Mouse (Mus musculus) kidney, embryonic 14.5 days (tissue): ENCODE measurements at regions not wholly inside any gene's neighbourhood (a gene's known extent, or its start where the extent isn't known, plus 50 kb on each side); places are given as distances from the start of the nearest gene placed in this dataset.
A peak's percentile ranks its signal among the peaks of the same experiment; 100 is the strongest.

Source experiments
- ATAC-seq: fragments of 200-750 bp; cut with Nextera tagmentation; 2 replicates; pipeline ENCODE4 v1.8.0; 2017; ENCODE audit warnings: moderate number of reproducible peaks, mild to moderate bottlenecking, moderate TSS enrichment, moderate library complexity; ENCODE audit not compliant: low FRiP score, low TSS enrichment
- H3K27ac ChIP-seq: fragments of 300-500 bp; sonication (generic); 2 replicates; pipeline ENCODE4 v1.5.1; 2014; ENCODE audit warnings: low read depth, mild to moderate bottlenecking, low read length, moderate library complexity, mixed read lengths
- H3K27me3 ChIP-seq: fragments of 300-500 bp; sonication (generic); 2 replicates; pipeline ENCODE4 v1.6.1; 2014; ENCODE audit warnings: mild to moderate bottlenecking, low read length; ENCODE audit not compliant: control insufficient read depth, insufficient read depth
- H3K36me3 ChIP-seq: fragments of 300-500 bp; sonication (generic); 2 replicates; pipeline ENCODE4 v1.6.1; 2014; ENCODE audit warnings: low read length, mixed read lengths; ENCODE audit not compliant: control insufficient read depth, insufficient read depth
- H3K4me1 ChIP-seq: fragments of 300-500 bp; sonication (generic); 2 replicates; pipeline ENCODE4 v1.6.1; 2014; ENCODE audit warnings: low read length, mixed read lengths; ENCODE audit not compliant: control insufficient read depth, insufficient read depth
- H3K4me2 ChIP-seq: fragments of 300-500 bp; sonication (generic); replicated peaks from 2 replicates; pipeline ENCODE4 v1.6.1; 2014; ENCODE audit warnings: low read depth, mild to moderate bottlenecking, low read length
- H3K4me3 ChIP-seq: fragments of 300-500 bp; sonication (generic); 2 replicates; pipeline ENCODE4 v1.5.1; 2014; ENCODE audit warnings: mild to moderate bottlenecking, low read length
- H3K9ac ChIP-seq: fragments of 300-500 bp; sonication (generic); 2 replicates; pipeline ENCODE4 v1.6.1; 2014; ENCODE audit warnings: low read depth, mild to moderate bottlenecking, low read length, moderate library complexity
- H3K9me3 ChIP-seq: fragments of 300-500 bp; sonication (generic); 2 replicates; pipeline ENCODE4 v1.6.1; 2016; ENCODE audit warnings: low read length; ENCODE audit not compliant: control insufficient read depth
- WGBS: fragments of 180-500 bp; shearing (Covaris S2); extraction: QIAGEN DNeasy Blood & Tissue Kit; methylation state at CpG from one replicate; pipeline ENCODE4 v1.1.7; 2014; 5-methylcytosine and 5-hydroxymethylcytosine counted together

- Histone ChIP-seq H3K4me1 (no peaks in the 10 kb centered on the region), H3K36me3 (no peaks in the 10 kb centered on the region), H3K9ac (no peak overlapping the region), H3K4me2 (no peak overlapping the region), H3K4me3 (no peak overlapping the region), H3K27me3 (no peaks in the 10 kb centered on the region), H3K9me3 (no peaks in the 10 kb centered on the region), H3K27ac (no peak overlapping the region)
- WGBS, result 13% methylated on average over 3 of the region's 3 CpGs
- ATAC-seq, result no peak
Measured at GRCm38 (mm10) chr1:69286374-69286773, 178.5 kb upstream of the Erbb4 start.

DNA sequence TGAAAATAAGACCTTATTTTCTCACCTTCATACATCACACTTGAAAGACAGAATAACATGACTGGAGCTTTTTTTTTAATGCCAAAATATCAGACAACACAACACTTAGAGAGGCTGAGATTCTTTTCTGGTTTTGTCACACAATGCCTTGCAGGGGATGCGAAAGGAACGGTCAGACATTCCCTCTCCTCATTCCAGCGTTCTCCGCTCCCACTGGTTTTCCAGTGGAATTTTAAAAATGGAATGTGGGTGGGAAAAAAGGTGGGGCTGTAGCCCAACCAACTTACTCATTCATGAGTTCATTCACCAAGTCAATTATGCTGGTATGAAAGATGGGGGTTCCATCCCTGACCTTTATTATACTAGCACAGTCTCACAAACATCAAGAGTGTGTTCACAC, 169.6 kb upstream of the Erbb4 start:
- no peak for ATAC-seq
- H3K4me2 ChIP-seq, result no peak overlapping the region
- H3K27ac ChIP-seq, result no peak overlapping the region
- H3K4me3 ChIP-seq, result no peak overlapping the region
- no peaks in the 10 kb centered on the region for H3K9me3 ChIP-seq
- no peaks in the 10 kb centered on the region for H3K27me3 ChIP-seq
- 75% methylated on average over 4 of the region's 4 CpGs for WGBS
- no peaks in the 10 kb centered on the region for H3K4me1 ChIP-seq
- H3K9ac ChIP-seq, result no peak overlapping the region
- H3K36me3 ChIP-seq, result no peaks in the 10 kb centered on the region

- no peak overlapping the region for H3K27ac ChIP-seq
- no peaks in the 10 kb centered on the region for H3K36me3 ChIP-seq
- H3K4me1 ChIP-seq, result no peaks in the 10 kb centered on the region
- H3K4me2 ChIP-seq, result no peak overlapping the region
- no peak for ATAC-seq
- H3K27me3 ChIP-seq, result no peaks in the 10 kb centered on the region
- no peak overlapping the region for H3K9ac ChIP-seq
- H3K4me3 ChIP-seq, result no peak overlapping the region
- WGBS, result 78% methylated on average over 5 of the region's 5 CpGs
- no peaks in the 10 kb centered on the region for H3K9me3 ChIP-seq
Measured at GRCm38 (mm10) chr1:69247691-69248090, 139.8 kb upstream of the Erbb4 start.

DNA sequence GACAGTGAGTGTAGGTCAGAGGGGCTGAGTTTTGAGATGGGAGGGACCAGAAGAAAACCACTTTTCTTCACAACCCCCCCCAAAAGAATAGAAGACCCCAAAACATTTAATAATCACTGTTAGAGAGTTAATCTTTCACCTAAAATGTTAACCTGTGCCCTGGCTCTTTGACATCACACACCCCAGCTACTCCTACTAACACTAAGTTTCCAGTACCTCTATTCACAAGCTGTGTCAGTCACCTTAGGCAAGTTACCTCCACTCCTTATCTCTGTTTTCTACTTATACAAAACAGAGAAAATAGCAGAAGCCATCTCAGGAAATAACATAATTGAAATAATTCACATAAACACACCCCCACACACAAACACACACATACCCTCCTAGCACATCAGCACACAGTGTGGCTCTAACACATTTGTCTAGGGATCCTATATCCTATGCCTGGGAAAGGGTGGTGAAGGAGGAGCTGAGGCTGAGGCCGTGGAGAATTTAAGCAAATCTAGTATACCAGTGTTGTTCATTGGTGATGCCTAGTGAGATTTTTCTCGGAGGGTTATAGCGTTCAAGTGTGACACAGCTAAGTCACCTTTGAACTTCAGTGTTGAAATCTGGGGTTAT, 134.5 kb upstream of the Erbb4 start:
- Histone ChIP-seq H3K4me1 (no peaks in the 10 kb centered on the region), H3K4me2 (peak overlapping the region; percentile 35), H3K9ac (no peak overlapping the region), H3K27me3 (no peaks in the 10 kb centered on the region), H3K9me3 (no peaks in the 10 kb centered on the region), H3K27ac (no peak overlapping the region), H3K4me3 (peak overlapping the region; percentile 25), H3K36me3 (no peaks in the 10 kb centered on the region)
- peak; percentile 55; the same call in 1 of the 2 replicates for ATAC-seq
- WGBS, result 72% methylated on average over 3 of the region's 3 CpGs

- Histone ChIP-seq H3K4me3 (peak overlapping the region; percentile 25), H3K36me3 (no peaks in the 10 kb centered on the region), H3K9ac (no peak overlapping the region), H3K27me3 (no peaks in the 10 kb centered on the region), H3K4me2 (peak overlapping the region; percentile 35), H3K27ac (no peak overlapping the region), H3K9me3 (no peaks in the 10 kb centered on the region), H3K4me1 (no peaks in the 10 kb centered on the region)
- WGBS, result 18% methylated on average over 11 of the region's 11 CpGs
- ATAC-seq, result peak; percentile 90
Measured at GRCm38 (mm10) chr1:69241502-69242214, 133.8 kb upstream of the Erbb4 start.

DNA sequence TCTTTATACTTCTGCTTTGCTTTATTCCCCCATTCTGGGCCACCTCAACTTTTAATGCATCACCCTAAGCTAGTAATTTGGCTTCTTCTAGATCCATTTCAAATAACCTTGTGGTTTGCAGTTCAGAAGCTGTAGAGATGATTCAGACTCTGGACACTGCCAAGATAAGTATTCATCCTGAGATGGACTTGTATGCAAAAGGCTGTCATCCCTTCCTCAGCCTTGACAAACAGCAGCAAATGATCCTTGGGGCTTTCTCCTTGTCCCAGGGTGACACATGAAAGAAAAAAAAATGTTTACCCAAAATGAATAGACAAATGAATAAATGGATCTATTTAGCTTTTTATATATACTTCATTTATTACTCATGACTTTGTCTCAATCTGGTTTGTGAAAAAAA, 120.0 kb upstream of the Erbb4 start:
- H3K4me3 ChIP-seq, result no peak overlapping the region
- no peak overlapping the region for H3K9ac ChIP-seq
- H3K36me3 ChIP-seq, result no peaks in the 10 kb centered on the region
- no peak overlapping the region for H3K4me2 ChIP-seq
- no peak overlapping the region for H3K27ac ChIP-seq
- no peaks in the 10 kb centered on the region for H3K4me1 ChIP-seq
- no peaks in the 10 kb centered on the region for H3K27me3 ChIP-seq
- ATAC-seq, result no peak
- 0 out of 2 replicates have a peak, but pooled peaks cover 2% of the 10 kb centered on the region for H3K9me3 ChIP-seq

DNA sequence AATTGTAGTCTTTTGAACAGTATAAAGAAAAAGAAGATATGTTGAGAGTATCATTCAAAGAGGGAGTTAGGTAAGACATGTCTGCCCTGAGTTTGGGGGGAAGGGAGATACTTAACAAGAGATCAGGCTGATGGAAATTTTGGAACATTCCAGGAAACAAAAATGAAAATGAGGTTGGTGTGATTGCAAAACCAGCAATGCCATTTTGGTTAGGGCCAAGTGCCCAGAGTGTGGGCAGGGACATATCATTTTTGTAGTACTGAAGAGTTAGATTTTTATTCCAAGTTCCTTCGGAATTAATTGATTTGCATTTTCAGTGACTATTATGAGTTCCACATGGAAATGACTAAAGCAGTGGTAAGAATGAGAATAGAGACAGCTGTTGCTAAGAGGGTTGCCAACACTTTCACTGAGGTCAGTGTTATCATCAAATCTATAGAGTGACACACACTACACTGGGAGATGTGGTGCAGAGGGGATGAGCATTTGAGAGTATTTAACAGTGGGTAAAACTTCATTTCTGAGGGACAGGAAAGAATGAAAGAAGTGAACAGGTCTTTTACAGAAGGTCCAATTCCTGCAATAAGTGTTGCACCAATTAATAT, 105.1 kb upstream of the Erbb4 start:
- Histone ChIP-seq H3K4me3 (no peak overlapping the region), H3K4me2 (no peak overlapping the region), H3K9me3 (no peaks in the 10 kb centered on the region), H3K9ac (no peak overlapping the region), H3K36me3 (no peaks in the 10 kb centered on the region), H3K27me3 (no peaks in the 10 kb centered on the region), H3K4me1 (no peaks in the 10 kb centered on the region), H3K27ac (no peak overlapping the region)
- WGBS, result 86% methylated on average over 1 of the region's 1 CpGs
- no peak for ATAC-seq

DNA sequence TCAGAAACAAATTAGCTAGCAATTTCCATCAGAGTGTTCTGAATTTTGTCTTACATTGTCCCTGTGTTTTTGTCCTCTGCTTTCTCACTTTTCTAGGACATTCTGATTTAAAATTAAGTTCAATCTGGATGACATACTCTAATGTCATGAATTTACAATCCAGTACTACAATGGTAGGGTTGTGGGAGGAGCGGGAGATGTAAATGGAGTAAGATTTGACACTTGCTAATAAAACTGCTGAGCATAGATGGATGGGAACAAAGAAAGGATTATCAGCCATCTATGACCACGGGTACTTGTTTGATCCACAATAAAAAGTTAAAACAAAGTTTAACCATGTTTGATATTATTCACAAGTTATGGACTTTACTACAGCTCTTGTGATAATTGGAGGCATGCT, 94.9 kb upstream of the Erbb4 start:
- Histone ChIP-seq H3K27me3 (no peaks in the 10 kb centered on the region), H3K4me3 (no peak overlapping the region), H3K9ac (no peak overlapping the region), H3K4me2 (no peak overlapping the region), H3K27ac (no peak overlapping the region), H3K4me1 (no peaks in the 10 kb centered on the region), H3K9me3 (no peaks in the 10 kb centered on the region), H3K36me3 (no peaks in the 10 kb centered on the region)
- WGBS, result 71% methylated on average over 2 of the region's 2 CpGs
- no peak for ATAC-seq

DNA sequence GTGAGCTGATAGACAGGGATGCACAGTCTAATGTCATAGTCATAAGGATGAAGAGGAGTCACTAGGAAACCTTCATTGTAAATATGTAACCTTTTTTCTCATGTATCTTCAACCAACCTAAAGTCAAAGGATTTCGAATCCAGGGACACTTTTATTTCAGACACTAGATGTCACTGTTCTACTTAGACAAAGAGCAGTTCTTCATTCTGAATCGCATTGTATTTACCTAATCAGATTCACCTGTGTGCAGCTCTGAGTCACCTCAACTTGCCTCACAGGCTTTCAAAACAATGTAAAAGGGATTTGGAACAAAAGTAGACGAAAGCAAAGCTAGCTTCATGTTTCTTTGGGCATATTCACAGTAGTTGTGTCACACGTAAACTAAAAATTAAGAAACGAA, 57.3 kb upstream of the Erbb4 start:
- no peaks in the 10 kb centered on the region for H3K4me1 ChIP-seq
- H3K4me2 ChIP-seq, result no peak overlapping the region
- H3K4me3 ChIP-seq, result no peak overlapping the region
- no peak overlapping the region for H3K27ac ChIP-seq
- no peaks in the 10 kb centered on the region for H3K27me3 ChIP-seq
- 58% methylated on average over 5 of the region's 5 CpGs for WGBS
- no peak for ATAC-seq
- no peak overlapping the region for H3K9ac ChIP-seq
- no peaks in the 10 kb centered on the region for H3K9me3 ChIP-seq
- H3K36me3 ChIP-seq, result no peaks in the 10 kb centered on the region
